Mouse (Mus musculus): ENCODE measurements around the gene Sec24a. TPM values are rescaled to one million over a fixed set of nuclear protein-coding genes. Genes with fewer than 3 reads are reported as not detected.

The Sec24a gene
- polyA plus RNA-seq (2012; rRNA removed) = 3.2 and 4.5 TPM in 2 replicates

DNA sequence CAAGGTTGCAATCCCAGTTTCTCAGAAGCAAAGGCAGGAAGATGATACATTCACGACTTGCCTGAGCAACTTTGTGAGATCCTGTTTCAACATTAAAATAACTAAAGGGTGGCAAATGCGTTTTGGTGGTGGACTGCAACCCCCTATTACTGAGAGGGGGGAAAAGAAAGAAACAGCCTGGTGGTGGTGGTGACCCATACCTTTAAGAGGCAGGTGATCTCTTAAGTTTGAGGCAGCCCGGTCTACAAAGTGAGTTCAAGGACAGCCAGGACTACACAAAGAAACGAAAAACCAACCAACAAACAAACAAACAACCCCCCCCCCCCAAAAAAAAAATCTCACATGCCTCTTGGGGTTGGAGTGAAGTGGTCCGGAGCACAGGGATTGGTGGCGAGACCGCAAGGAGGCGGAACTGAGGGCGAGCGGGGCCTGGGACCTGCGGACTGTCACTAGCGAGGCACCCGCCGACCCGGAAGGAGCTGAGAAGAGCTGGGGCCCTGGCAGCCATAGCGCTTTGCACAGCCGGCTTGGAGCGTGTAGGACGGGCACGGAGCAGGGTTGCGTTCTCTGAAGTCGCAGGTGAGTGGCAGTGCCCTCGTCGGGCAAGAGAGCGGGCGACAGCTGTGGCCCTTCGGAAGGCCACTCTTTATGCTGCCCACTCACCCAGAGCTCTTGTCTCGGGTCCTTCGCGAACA is at the start of gene Sec24a, which contains the start of gene Sar1b:
Sec24a (minus strand) TSS at position 422 of the 695 bp plus-strand sequence.
Sar1b (plus strand) TSS at position 475 of the 695 bp plus-strand sequence.

DNA sequence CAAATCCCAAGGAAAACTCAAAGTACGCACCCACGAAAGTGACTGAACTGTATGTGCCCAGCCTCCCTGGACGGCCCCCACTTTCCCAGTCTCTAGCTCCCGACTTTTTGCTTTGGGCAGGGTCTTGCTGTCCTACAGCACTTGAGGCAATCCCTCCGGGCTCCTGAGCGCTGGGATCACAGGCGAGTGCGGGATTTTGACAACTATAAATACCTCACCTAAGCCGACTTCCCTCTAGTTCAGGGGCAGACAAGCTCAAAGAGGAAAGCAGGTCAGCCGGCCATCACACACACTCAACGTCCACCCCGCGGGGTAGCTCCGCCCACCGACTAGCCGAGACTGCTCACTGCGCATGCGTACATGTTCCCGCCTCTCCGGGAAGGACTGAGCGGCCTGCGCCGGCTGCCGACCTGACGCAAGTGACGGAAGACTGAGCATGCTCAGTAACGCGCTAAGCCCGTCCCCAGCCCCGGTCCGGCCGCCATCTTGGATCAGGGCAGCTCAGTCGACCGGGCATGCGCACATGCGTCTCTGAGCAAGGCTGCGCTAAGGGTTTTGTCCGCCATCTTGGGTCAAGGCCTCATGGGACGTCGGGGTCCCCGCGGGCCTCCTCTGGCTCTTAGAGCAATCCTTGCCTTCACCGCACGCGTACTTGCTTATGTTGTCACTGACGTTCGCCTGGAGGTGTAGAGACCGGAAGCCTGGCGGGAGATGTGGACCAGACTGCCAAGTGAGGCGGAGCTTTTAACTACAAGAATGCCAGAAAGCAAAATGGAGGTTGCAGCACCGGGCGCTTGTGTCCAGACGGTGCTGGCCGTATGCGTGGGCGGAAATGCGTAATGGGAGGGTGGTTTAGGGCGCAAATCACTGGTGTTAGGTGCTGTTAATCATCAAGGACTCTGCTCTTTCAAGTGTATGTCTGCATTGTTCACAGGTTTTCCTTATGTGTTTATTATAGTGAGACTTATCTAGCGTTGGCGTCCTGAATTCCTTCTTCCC is 74.8 kb downstream of the Sec24a start, which contains the start of gene 0610009B22Rik:
0610009B22Rik (minus strand) TSS at position 545 of the 999 bp plus-strand sequence.

GRCm38 (mm10) chr11:51650691-51651515 is 112.5 kb downstream of the Sec24a start, which contains the start of the genes N4bp3 and D930048N14Rik:
Gene N4bp3, minus strand, starts transcription at chr11:51650842.
Gene D930048N14Rik, plus strand, starts transcription at chr11:51650954.

Other genes starting within 250 kb of the Sec24a start
- 8.8 and 10.1 TPM in 2 replicates for gene Phykpl, start 178.9 kb downstream of the Sec24a start, polyA plus RNA-seq (2012; rRNA removed)
- 274 and 281 TPM in 2 replicates for gene Hnrnpab, start 156.8 kb downstream of the Sec24a start, polyA plus RNA-seq (2012; rRNA removed)
- gene Nhp2, start 143.9 kb downstream of the Sec24a start, polyA plus RNA-seq (2012; rRNA removed) = 81.1 and 90.9 TPM in 2 replicates
- gene Rmnd5b, start 127.7 kb downstream of the Sec24a start, polyA plus RNA-seq (2012; rRNA removed) = 12.4 and 15.0 TPM in 2 replicates
- gene N4bp3, start 112.8 kb downstream of the Sec24a start, polyA plus RNA-seq (2012; rRNA removed) = 1.0 and 1.3 TPM in 2 replicates
- gene D930048N14Rik, start 112.7 kb downstream of the Sec24a start, polyA plus RNA-seq (2012; rRNA removed) = 0.85 and 1.0 TPM in 2 replicates
- gene 0610009B22Rik, start 74.8 kb downstream of the Sec24a start, polyA plus RNA-seq (2012; rRNA removed) = 15.8 and 18.5 TPM in 2 replicates
- 34.7 and 45.1 TPM in 2 replicates for gene Sar1b, start 53 bp upstream of the Sec24a start, polyA plus RNA-seq (2012; rRNA removed)
- 0.71 and 0.81 TPM in 2 replicates for gene Jade2, start 94.0 kb upstream of the Sec24a start, polyA plus RNA-seq (2012; rRNA removed)
- gene Cdkn2aipnl, start 204.0 kb upstream of the Sec24a start, polyA plus RNA-seq (2012; rRNA removed) = 20.5 and 21.7 TPM in 2 replicates
- gene Ube2b, start 237.1 kb upstream of the Sec24a start, polyA plus RNA-seq (2012; rRNA removed) = 60.5 and 72.8 TPM in 2 replicates
- gene Cdkl3, start 240.6 kb upstream of the Sec24a start, polyA plus RNA-seq (2012; rRNA removed) = 0.80 and 0.90 TPM in 2 replicates